Mouse (Mus musculus): ENCODE measurements at regions not wholly inside any gene's neighbourhood (a gene's known extent, or its start where the extent isn't known, plus 50 kb on each side); places are given as distances from the start of the nearest gene placed in this dataset.

GRCm38 (mm10) chr2:61347451-61347850, 230.9 kb upstream of the Tank start:
- no peak for DNase-seq

GRCm38 (mm10) chr2:61346012-61346760, 232.2 kb upstream of the Tank start:
- no peak for DNase-seq

- no peak for DNase-seq
Measured at GRCm38 (mm10) chr2:61345311-61345710, 233.1 kb upstream of the Tank start.

- DNase-seq = no peak
Measured at GRCm38 (mm10) chr2:61344556-61345131, 233.7 kb upstream of the Tank start.

- no peak for DNase-seq
Measured at GRCm38 (mm10) chr2:61341254-61341653, 237.1 kb upstream of the Tank start.

- no peak for DNase-seq
Measured at GRCm38 (mm10) chr2:61319226-61319625, 259.2 kb upstream of the Tank start.

GRCm38 (mm10) chr2:61310405-61310804, 268.0 kb upstream of the Tank start:
- DNase-seq = no peak

GRCm38 (mm10) chr2:61309219-61309618, 269.2 kb upstream of the Tank start:
- DNase-seq = no peak

- no peak for DNase-seq
Measured at GRCm38 (mm10) chr2:61297135-61297534, 281.2 kb upstream of the Tank start.

- no peak for DNase-seq
Measured at GRCm38 (mm10) chr2:61296606-61297005, 281.8 kb upstream of the Tank start.

GRCm38 (mm10) chr2:61295261-61295964, 283.0 kb upstream of the Tank start:
- no peak for DNase-seq

- no peak for DNase-seq
Measured at GRCm38 (mm10) chr2:61288246-61288645, 290.1 kb upstream of the Tank start.

- DNase-seq = no peak
Measured at GRCm38 (mm10) chr2:61284706-61285105, 293.7 kb upstream of the Tank start.

- no peak for DNase-seq
Measured at GRCm38 (mm10) chr2:61283829-61284601, 294.4 kb upstream of the Tank start.

- DNase-seq = no peak
Measured at GRCm38 (mm10) chr2:61272721-61273120, 305.7 kb upstream of the Tank start.

GRCm38 (mm10) chr2:61267706-61268105, 304.7 kb upstream of the Rbms1 start:
- DNase-seq = no peak

GRCm38 (mm10) chr2:61250068-61250800, 287.2 kb upstream of the Rbms1 start:
- DNase-seq = no peak

- DNase-seq = no peak
Measured at GRCm38 (mm10) chr2:61247956-61248355, 285.0 kb upstream of the Rbms1 start.

- DNase-seq = no peak
Measured at GRCm38 (mm10) chr2:61247336-61247735, 284.3 kb upstream of the Rbms1 start.

- DNase-seq = no peak
Measured at GRCm38 (mm10) chr2:61246691-61247258, 283.8 kb upstream of the Rbms1 start.

- no peak for DNase-seq
Measured at GRCm38 (mm10) chr2:61245526-61245925, 282.5 kb upstream of the Rbms1 start.

- no peak for DNase-seq
Measured at GRCm38 (mm10) chr2:61221676-61222075, 258.7 kb upstream of the Rbms1 start.

All from B cell, adult 2 months (primary cell).